Mouse (Mus musculus) thymus, postnatal 10 days (tissue): ENCODE data around the gene Dusp23.

ENCODE experiments used
- DNase-seq, 2 experiments: peaks; one replicate each; pipeline ENCODE4 v3.0.0; 2021; ENCODE audit warnings: low spot score in 2 of 2

The Dusp23 gene

GRCm38 (mm10) chr1:172632451-172633326, at the start of gene Dusp23:
Gene Dusp23 (minus strand): TSS chr1:172632962.
- DNase-seq, result peak; percentile 86 to 87

GRCm38 (mm10) chr1:172680742-172681141, 48.0 kb upstream of the Dusp23 start:
- no peak for DNase-seq

- DNase-seq, result no peak
Measured at GRCm38 (mm10) chr1:172670716-172671115, 38.0 kb upstream of the Dusp23 start.

- DNase-seq, result no peak
Measured at GRCm38 (mm10) chr1:172667597-172667996, 34.8 kb upstream of the Dusp23 start.

- no peak for DNase-seq
Measured at GRCm38 (mm10) chr1:172665457-172665856, 32.7 kb upstream of the Dusp23 start.

GRCm38 (mm10) chr1:172659688-172660087, 26.9 kb upstream of the Dusp23 start:
- no peak for DNase-seq

GRCm38 (mm10) chr1:172657266-172657665, 24.5 kb upstream of the Dusp23 start:
- no peak for DNase-seq

GRCm38 (mm10) chr1:172653900-172654299, 21.1 kb upstream of the Dusp23 start:
- no peak for DNase-seq

- DNase-seq, result no peak
Measured at GRCm38 (mm10) chr1:172652040-172652662, 19.4 kb upstream of the Dusp23 start.

GRCm38 (mm10) chr1:172651288-172651987, 18.7 kb upstream of the Dusp23 start:
- DNase-seq, result no peak

- peak in 1 of 2 experiments; percentile 11 for DNase-seq
Measured at GRCm38 (mm10) chr1:172650519-172651287, 17.9 kb upstream of the Dusp23 start.

GRCm38 (mm10) chr1:172649396-172649795, 16.6 kb upstream of the Dusp23 start:
- no peak for DNase-seq

GRCm38 (mm10) chr1:172647236-172647635, 14.5 kb upstream of the Dusp23 start:
- DNase-seq, result no peak

GRCm38 (mm10) chr1:172638781-172639180, 6.0 kb upstream of the Dusp23 start:
- DNase-seq, result no peak

- no peak for DNase-seq
Measured at GRCm38 (mm10) chr1:172637801-172638200, 5.0 kb upstream of the Dusp23 start.

- no peak for DNase-seq
Measured at GRCm38 (mm10) chr1:172636266-172636665, 3.5 kb upstream of the Dusp23 start.

- DNase-seq, result no peak
Measured at GRCm38 (mm10) chr1:172635258-172635657, 2.5 kb upstream of the Dusp23 start.

GRCm38 (mm10) chr1:172634136-172634535, 1.4 kb upstream of the Dusp23 start:
- no peak for DNase-seq

GRCm38 (mm10) chr1:172631721-172632120, 1.0 kb downstream of the Dusp23 start:
- DNase-seq, result no peak

GRCm38 (mm10) chr1:172629831-172630230, 2.9 kb downstream of the Dusp23 start:
- DNase-seq, result no peak

GRCm38 (mm10) chr1:172626306-172626705, 6.5 kb downstream of the Dusp23 start:
- no peak for DNase-seq

- no peak for DNase-seq
Measured at GRCm38 (mm10) chr1:172624081-172624480, 8.7 kb downstream of the Dusp23 start.
